Mouse (Mus musculus) kidney, postnatal 0 days (tissue): Measurements from ENCODE around the gene Elof1. TPM values are rescaled to one million over a fixed set of nuclear protein-coding genes. Genes with fewer than 3 reads are reported as not detected.
"Not testable (repeated sequence)": the region's sequence is repeated elsewhere in the genome, so short reads cannot be mapped to it uniquely, and the experiment has no call there.

Experiments used
- ATAC-seq: fragments of 200-750 bp; cut with Nextera tagmentation; replicated peaks from 2 replicates; pipeline ENCODE4 v1.8.0; 2017; ENCODE audit warnings: low read depth, moderate number of reproducible peaks, moderate TSS enrichment, moderate library complexity; ENCODE audit not compliant: low FRiP score
- DNase-seq: peaks from one replicate; pipeline ENCODE4 v3.0.0-alpha.2; 2016; ENCODE audit warnings: low spot score
- H3K27ac ChIP-seq: fragments of 300-500 bp; sonication (generic); 2 replicates; pipeline ENCODE4 v1.5.1; 2014; ENCODE audit warnings: mild to moderate bottlenecking
- H3K27me3 ChIP-seq: fragments of 300-500 bp; sonication (generic); 2 replicates; pipeline ENCODE4 v1.6.1; 2014; ENCODE audit warnings: low read length, mixed read lengths; ENCODE audit not compliant: insufficient read depth
- H3K36me3 ChIP-seq: fragments of 300-500 bp; sonication (generic); 2 replicates; pipeline ENCODE4 v1.6.1; 2014; ENCODE audit warnings: low read length, mixed read lengths; ENCODE audit not compliant: insufficient read depth
- H3K4me1 ChIP-seq: fragments of 300-500 bp; sonication (generic); replicated peaks from 2 replicates; pipeline ENCODE4 v1.6.1; 2014; ENCODE audit warnings: antibody characterized with exemption, low read length, mixed read lengths; ENCODE audit not compliant: insufficient read depth
- H3K4me2 ChIP-seq: fragments of 300-500 bp; sonication (generic); 2 replicates; pipeline ENCODE4 v1.6.1; 2014; ENCODE audit warnings: mild to moderate bottlenecking, low read length, moderate library complexity, mixed read lengths
- H3K4me3 ChIP-seq: fragments of 300-500 bp; sonication (generic); replicated peaks from 2 replicates; pipeline ENCODE4 v1.5.1; 2014; ENCODE audit warnings: low read depth, low read length
- H3K9ac ChIP-seq: fragments of 300-500 bp; sonication (generic); 2 replicates; pipeline ENCODE4 v1.6.1; 2014; ENCODE audit warnings: low read depth, low read length
- H3K9me3 ChIP-seq: fragments of 300-500 bp; sonication (generic); replicated peaks from 2 replicates; pipeline ENCODE4 v1.6.1; 2016; ENCODE audit warnings: low read length, inconsistent platforms, mixed read lengths
- CTCF ChIP-seq: IDR thresholded peaks from 2 replicates; pipeline ENCODE4 v1.5.1; 2016; ENCODE audit warnings: antibody characterized with exemption, low read depth, mild to moderate bottlenecking, moderate library complexity
- WGBS: fragments of 180-500 bp; shearing (Covaris S2); extraction: QIAGEN DNeasy Blood & Tissue Kit; methylation state at CpG from one replicate; pipeline ENCODE4 v1.1.7; 2014; 5-methylcytosine and 5-hydroxymethylcytosine counted together
- polyA plus RNA-seq: library from polyadenylated mRNA; unstranded; fragments of >200 nt; fragmentation: Nextera tagmentation; extraction: Ambion mirVana; gene quantifications from 2 replicates; pipeline ENCODE4 v1.2.1, GENCODE M21; 2015

Elof1 gene
- polyA plus RNA-seq, 1 experiment from 2014 or later, result 160 TPM

DNA sequence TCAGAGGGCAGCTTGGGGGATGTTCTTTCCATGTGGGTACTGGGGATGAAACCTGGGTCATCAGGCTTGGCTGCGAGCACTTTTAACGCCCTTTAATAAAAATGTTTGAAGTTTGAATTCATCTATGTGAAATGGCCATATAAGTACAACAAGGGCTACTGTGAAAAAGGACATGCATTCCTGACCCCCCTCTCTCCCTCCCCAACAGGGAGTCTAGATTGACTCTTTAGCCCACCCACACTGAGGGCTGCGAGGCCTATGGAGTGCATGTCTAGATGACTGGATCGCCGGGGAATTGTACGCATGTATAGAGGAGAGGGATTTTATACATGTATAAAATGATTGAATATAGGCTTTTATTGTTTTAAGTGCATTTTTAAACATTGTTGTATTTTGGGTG is 31.0 kb downstream of the Elof1 start:
- Histone ChIP-seq H3K9me3 (no peaks in the 10 kb centered on the region), H3K4me1 (no peaks in the 10 kb centered on the region), H3K27ac (peak overlapping the region; percentile 77), H3K9ac (peak overlapping the region; percentile 63), H3K27me3 (no peaks in the 10 kb centered on the region), H3K36me3 (no peaks in the 10 kb centered on the region), H3K4me3 (peak overlapping the region; percentile 67), H3K4me2 (peak overlapping the region; percentile 64)
- no peak for TF ChIP-seq CTCF
- 51% methylated on average over 6 of the region's 6 CpGs for WGBS
- DNase-seq (peak; percentile 56), ATAC-seq (no peak)

DNA sequence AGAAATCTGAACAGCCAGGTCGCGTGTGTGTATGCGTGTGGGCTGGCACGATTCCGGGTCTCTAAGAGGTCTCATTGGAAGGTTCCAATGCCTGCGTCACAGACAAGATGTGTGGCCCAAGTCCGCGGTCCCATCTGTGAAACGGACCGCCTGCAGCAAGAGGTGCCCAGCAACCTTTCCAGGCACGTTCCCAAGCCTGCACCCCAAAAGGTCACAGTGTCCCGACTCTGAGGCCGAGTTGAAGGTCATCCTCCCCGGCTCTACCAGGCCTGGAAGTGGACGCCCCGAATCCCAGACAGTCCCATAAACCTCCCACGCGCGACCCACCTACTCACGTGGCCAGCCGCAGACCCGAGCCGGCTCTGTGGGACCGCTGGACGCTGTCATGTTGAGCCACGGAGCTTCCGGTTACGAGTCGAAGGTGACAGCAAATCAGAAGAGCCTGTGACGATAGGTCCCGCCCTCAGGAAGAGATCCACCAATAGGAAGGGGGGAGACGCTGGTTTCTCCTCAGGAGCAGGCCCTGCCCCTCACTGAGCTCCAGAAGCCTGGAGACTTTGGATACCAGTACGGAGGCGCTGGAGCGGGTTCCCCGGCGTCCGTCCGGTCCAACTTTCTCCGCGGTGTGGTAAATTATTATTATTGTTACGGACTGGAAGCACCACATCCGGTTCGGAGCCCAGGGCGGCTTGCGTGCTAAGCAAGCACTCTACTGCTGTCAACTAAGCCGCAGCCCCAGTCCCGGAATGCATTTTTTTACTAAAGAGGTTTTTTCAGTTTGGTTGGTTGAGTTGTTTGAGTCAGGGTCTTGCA is 31.7 kb downstream of the Elof1 start, which contains the start of gene Ecsit:
Gene Ecsit (minus strand): TSS at position 417 of the 813 bp plus-strand sequence.
- 0 out of 2 replicates have a peak, but pooled peaks cover 1% of the 10 kb centered on the region for H3K36me3 ChIP-seq
- H3K9ac ChIP-seq, result peak within 1 kb of the TSS; percentile 63
- H3K4me2 ChIP-seq, result peak within 1 kb of the TSS; percentile 64
- DNase-seq (peak; percentile 99), ATAC-seq (peak; percentile 98)
- no peak for TF ChIP-seq CTCF
- H3K4me1 ChIP-seq, result no peaks in the 10 kb centered on the region
- under 1% methylated on average over 48 of the region's 48 CpGs for WGBS
- peak within 1 kb of the TSS; percentile 77 for H3K27ac ChIP-seq
- peak within 1 kb of the TSS; percentile 67 for H3K4me3 ChIP-seq
- no peaks in the 10 kb centered on the region for H3K27me3 ChIP-seq
- no peaks in the 10 kb centered on the region for H3K9me3 ChIP-seq

DNA sequence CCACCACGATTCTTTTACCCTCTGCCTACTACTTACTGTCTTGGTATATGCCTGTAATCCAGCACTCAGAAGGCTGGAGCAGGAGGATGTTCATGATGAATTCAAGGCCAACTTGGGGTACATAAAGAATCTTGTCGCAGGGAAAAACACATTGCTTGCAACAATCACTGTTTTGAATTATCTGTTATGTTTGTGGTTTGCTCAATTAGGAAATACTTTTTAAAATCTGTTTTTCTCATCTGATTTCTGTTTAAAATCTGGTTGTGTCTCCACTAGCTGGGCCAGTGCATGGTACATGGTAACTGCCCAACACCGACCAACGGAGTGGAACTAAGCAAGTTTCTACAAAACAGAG is 32.3 kb downstream of the Elof1 start:
- no peaks in the 10 kb centered on the region for H3K4me1 ChIP-seq
- DNase-seq, result no peak
- no peak for ATAC-seq
- peak overlapping the region; percentile 63 for H3K9ac ChIP-seq
- no peaks in the 10 kb centered on the region for H3K9me3 ChIP-seq
- H3K36me3 ChIP-seq, result 0 out of 2 replicates have a peak, but pooled peaks cover 4% of the 10 kb centered on the region
- peak overlapping the region; percentile 77 for H3K27ac ChIP-seq
- TF ChIP-seq CTCF, result no peak
- H3K27me3 ChIP-seq, result no peaks in the 10 kb centered on the region
- peak overlapping the region; percentile 67 for H3K4me3 ChIP-seq
- H3K4me2 ChIP-seq, result peak overlapping the region; percentile 64
- WGBS, result 28% methylated on average over 4 of the region's 4 CpGs

DNA sequence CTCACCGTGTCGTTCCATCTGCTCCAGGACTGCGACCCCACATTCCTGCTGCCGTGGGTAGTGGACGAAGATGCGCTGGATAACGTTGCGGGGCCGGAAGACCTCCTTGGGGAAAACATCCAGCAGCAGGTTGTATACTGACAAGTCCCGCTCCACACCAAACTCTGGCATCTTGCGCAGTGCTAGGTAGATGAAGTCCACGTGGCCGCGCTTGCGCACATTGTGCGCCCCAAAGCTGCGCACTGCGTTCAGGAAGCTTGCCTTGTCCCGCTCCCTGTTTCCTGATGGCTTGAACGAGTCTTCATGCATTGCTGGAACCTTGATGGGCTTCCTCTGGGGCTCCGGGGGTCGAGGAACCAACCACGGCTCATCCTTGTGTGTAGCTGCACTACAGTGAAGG is 40.7 kb downstream of the Elof1 start:
- TF ChIP-seq CTCF, result no peak
- ATAC-seq (no peak), DNase-seq (no peak)
- Histone ChIP-seq H3K4me2 (no peak overlapping the region), H3K4me3 (no peak overlapping the region), H3K27ac (no peak overlapping the region), H3K9me3 (no peaks in the 10 kb centered on the region), H3K9ac (no peak overlapping the region), H3K36me3 (peaks cover 22% of the 10 kb centered on the region), H3K4me1 (no peaks in the 10 kb centered on the region), H3K27me3 (no peaks in the 10 kb centered on the region)
- WGBS, result 92% methylated on average over 23 of the region's 23 CpGs

DNA sequence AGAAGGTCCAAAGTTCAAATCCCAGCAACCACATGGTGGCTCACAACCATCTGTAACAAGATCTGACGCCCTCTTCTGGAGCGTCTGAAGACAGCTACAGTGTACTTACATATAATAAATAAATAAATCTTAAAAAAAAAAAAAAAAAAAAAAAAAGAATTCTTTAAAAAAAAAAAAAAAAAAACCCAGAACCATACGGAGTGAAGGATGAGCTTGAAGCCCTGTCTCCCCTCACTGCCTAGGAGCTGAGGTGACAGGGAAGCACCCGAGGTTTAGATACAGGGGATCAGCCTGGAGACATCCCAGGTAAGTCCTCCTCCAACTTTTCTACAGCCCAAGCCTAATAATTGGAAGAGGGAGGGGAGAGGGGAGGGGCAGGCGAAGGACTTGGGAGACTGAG is 41.2 kb downstream of the Elof1 start:
- H3K9me3 ChIP-seq, H3K27me3 ChIP-seq, H3K4me3 ChIP-seq, H3K4me2 ChIP-seq, DNase-seq, H3K27ac ChIP-seq, ATAC-seq, H3K4me1 ChIP-seq, H3K9ac ChIP-seq: not testable (repeated sequence)
- peaks cover 22% of the 10 kb centered on the region for H3K36me3 ChIP-seq
- 89% methylated on average over 3 of the region's 5 CpGs for WGBS

DNA sequence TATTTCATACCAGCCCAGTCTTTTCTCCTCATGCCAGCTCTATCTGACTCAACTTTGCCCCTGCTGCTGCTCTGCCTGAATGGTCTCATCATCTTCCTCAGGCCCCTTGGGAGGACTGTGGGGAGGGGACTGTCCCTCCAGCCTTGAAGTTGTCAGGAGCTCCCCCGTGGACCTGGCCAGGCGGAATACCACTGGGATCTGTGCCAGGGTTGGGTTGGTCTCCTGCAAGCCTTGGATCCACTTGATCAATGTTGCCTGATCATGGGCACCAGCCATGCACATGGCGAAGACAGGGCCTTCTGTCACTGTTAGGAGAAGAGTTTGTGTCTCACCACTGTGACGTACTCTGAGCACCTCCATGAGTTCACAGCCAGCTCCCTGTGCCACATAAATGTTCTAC is 44.7 kb downstream of the Elof1 start:
- WGBS, result 90% methylated on average over 4 of the region's 4 CpGs

More for the DNA sequence above, 44.7 kb downstream of the Elof1 start:
- Histone ChIP-seq H3K27me3 (no peaks in the 10 kb centered on the region), H3K9ac (no peak overlapping the region), H3K9me3 (no peaks in the 10 kb centered on the region), H3K4me2 (no peak overlapping the region), H3K36me3 (peaks cover 18% of the 10 kb centered on the region), H3K4me1 (no peaks in the 10 kb centered on the region), H3K4me3 (no peak overlapping the region), H3K27ac (no peak overlapping the region)
- no peak for ATAC-seq
- no peak for TF ChIP-seq CTCF
- no peak for DNase-seq
